Mouse (Mus musculus): ENCODE results near the gene Slc27a3. TPM values are rescaled to one million over a fixed set of nuclear protein-coding genes. Genes with fewer than 3 reads are reported as not detected.

Slc27a3 gene
- polyA plus RNA-seq, 1 experiment from 2014 or later, result 5.7 TPM

DNA sequence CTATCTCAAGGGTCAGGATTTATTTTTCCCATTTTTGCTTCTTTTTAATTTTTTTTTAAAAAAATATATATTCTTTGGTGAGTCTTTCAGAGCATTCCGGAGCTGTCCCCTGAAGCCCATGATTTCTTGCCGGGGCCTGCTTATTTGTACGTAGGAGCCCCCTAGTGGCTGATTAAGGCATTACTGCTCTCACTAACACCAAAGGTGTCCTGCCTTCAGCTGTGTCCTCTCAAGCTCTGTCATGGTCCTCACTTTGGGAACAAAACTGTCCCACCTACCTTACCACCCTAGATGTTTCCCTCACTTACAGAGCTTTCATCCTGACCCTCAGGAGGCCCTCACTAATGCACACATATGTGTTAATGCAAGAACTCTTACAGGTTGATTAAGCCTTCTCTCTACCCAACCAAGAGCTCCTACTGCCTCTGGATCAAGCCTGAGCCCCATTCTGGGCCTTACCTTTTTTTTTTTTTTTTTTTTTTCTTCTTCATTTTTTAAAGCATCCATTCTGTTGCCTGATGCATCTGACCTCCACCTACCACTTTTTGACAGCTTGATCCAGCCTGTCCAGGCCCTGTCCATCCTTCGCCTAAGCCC, 16.2 kb downstream of the Slc27a3 start:
- ATAC-seq (replicated peaks; ENCODE audit: insufficient number of reproducible peaks, low FRiP score, low TSS enrichment), result 0 out of 2 replicates have a peak, but pooled peaks have one; percentile 14
- no peaks in the 10 kb centered on the region for H3K4me1 ChIP-seq (ENCODE audit: control insufficient read depth, insufficient read depth, low read length)
- H3K9me3 ChIP-seq (replicated peaks; ENCODE audit: control insufficient read depth, low read length), result no peaks in the 10 kb centered on the region
- 25% methylated on average over 4 of the region's 4 CpGs for WGBS (ENCODE audit: insufficient replicate concordance)
- H3K36me3 ChIP-seq (ENCODE audit: control insufficient read depth, insufficient read depth, low read length), result no peaks in the 10 kb centered on the region
- H3K9ac ChIP-seq (ENCODE audit: low read depth, low read length), result no peak overlapping the region
- H3K27me3 ChIP-seq (ENCODE audit: control insufficient read depth, insufficient read depth, low read length), result no peaks in the 10 kb centered on the region
- no peak overlapping the region for H3K4me3 ChIP-seq (ENCODE audit: low read depth, low read length)
- no peak overlapping the region for H3K4me2 ChIP-seq
- H3K27ac ChIP-seq (ENCODE audit: low read depth, low read length), result no peak overlapping the region

DNA sequence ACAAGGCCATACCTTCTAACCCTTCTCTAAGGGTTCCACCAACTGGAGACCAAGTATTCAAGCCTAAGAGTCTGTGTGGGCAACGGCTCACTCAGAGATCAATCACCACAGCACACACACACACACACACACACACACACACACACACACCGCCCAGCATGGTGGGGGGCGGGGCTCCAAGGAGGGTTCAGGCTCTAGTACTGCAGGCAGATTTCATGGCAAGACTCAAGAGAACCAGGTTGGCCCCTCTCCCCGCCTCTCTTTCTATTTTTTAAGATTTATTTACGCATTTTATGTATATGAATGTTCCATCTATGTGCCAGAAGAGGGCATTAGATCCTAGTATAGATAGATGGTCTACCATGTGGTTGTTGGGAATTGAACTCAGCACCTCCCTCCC, 16.9 kb downstream of the Slc27a3 start:
- H3K4me3 ChIP-seq (ENCODE audit: low read depth, low read length), result no peak overlapping the region
- 44% methylated on average over 5 of the region's 5 CpGs for WGBS (ENCODE audit: insufficient replicate concordance)
- no peak overlapping the region for H3K4me2 ChIP-seq
- no peaks in the 10 kb centered on the region for H3K4me1 ChIP-seq (ENCODE audit: control insufficient read depth, insufficient read depth, low read length)
- H3K9me3 ChIP-seq (replicated peaks; ENCODE audit: control insufficient read depth, low read length), result no peaks in the 10 kb centered on the region
- ATAC-seq (replicated peaks; ENCODE audit: insufficient number of reproducible peaks, low FRiP score, low TSS enrichment), result no peak
- no peak overlapping the region for H3K27ac ChIP-seq (ENCODE audit: low read depth, low read length)
- no peaks in the 10 kb centered on the region for H3K36me3 ChIP-seq (ENCODE audit: control insufficient read depth, insufficient read depth, low read length)
- no peak overlapping the region for H3K9ac ChIP-seq (ENCODE audit: low read depth, low read length)
- H3K27me3 ChIP-seq (ENCODE audit: control insufficient read depth, insufficient read depth, low read length), result no peaks in the 10 kb centered on the region

DNA sequence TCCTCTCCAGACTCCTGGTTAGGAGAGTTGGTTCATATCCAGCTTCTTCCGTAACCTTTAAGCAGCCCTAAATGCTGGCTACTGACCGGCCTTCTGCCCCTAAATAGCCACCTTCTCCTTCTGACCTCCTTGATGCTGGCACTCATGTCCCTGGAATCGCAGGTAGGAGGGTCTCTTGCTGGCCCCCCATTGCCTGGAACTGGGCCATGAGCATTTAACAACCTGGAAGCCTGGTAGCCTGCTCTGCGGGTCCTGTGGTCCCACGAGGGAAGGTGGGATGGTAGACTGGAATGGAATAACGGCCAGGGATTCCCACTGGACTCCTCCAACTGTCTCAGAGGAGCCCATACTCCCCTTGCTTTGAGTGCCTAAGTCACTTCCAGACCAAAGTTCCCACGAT, 17.9 kb downstream of the Slc27a3 start:
- Histone ChIP-seq H3K9ac (ENCODE audit: low read depth, low read length) (no peak overlapping the region), H3K36me3 (ENCODE audit: control insufficient read depth, insufficient read depth, low read length) (no peaks in the 10 kb centered on the region), H3K4me3 (ENCODE audit: low read depth, low read length) (no peak overlapping the region), H3K27ac (ENCODE audit: low read depth, low read length) (no peak overlapping the region), H3K9me3 (replicated peaks; ENCODE audit: control insufficient read depth, low read length) (no peaks in the 10 kb centered on the region), H3K27me3 (ENCODE audit: control insufficient read depth, insufficient read depth, low read length) (no peaks in the 10 kb centered on the region), H3K4me1 (ENCODE audit: control insufficient read depth, insufficient read depth, low read length) (no peaks in the 10 kb centered on the region), H3K4me2 (no peak overlapping the region)
- ATAC-seq (replicated peaks; ENCODE audit: insufficient number of reproducible peaks, low FRiP score, low TSS enrichment), result no peak
- 68% methylated on average over 7 of the region's 7 CpGs for WGBS (ENCODE audit: insufficient replicate concordance)

DNA sequence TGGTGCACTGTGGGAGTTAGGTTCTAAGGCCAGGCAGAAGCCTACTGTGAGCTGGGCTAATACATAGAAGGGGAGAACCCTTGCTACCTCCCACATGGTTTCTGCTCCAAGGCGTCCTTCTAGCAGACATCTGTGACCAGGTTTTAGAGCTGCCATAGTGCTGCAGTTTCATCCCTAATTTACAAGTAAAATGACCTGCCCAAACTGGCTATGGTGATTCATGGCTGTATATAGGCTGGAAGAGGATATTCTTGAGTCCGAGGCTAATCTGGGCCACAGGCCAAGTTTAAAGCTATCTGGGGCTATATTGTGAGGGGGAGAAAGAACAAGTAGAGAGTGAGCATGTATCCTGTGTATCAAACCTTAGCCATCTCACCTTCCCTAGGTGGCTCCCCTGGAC, 20.7 kb downstream of the Slc27a3 start:
- Histone ChIP-seq H3K36me3 (ENCODE audit: control insufficient read depth, insufficient read depth, low read length) (no peaks in the 10 kb centered on the region), H3K27ac (ENCODE audit: low read depth, low read length) (no peak overlapping the region), H3K27me3 (ENCODE audit: control insufficient read depth, insufficient read depth, low read length) (no peaks in the 10 kb centered on the region), H3K9ac (ENCODE audit: low read depth, low read length) (no peak overlapping the region), H3K4me1 (ENCODE audit: control insufficient read depth, insufficient read depth, low read length) (no peaks in the 10 kb centered on the region), H3K4me3 (ENCODE audit: low read depth, low read length) (no peak overlapping the region), H3K4me2 (no peak overlapping the region), H3K9me3 (replicated peaks; ENCODE audit: control insufficient read depth, low read length) (no peaks in the 10 kb centered on the region)
- 55% methylated on average over 2 of the region's 2 CpGs for WGBS (ENCODE audit: insufficient replicate concordance)
- ATAC-seq (replicated peaks; ENCODE audit: insufficient number of reproducible peaks, low FRiP score, low TSS enrichment), result no peak

DNA sequence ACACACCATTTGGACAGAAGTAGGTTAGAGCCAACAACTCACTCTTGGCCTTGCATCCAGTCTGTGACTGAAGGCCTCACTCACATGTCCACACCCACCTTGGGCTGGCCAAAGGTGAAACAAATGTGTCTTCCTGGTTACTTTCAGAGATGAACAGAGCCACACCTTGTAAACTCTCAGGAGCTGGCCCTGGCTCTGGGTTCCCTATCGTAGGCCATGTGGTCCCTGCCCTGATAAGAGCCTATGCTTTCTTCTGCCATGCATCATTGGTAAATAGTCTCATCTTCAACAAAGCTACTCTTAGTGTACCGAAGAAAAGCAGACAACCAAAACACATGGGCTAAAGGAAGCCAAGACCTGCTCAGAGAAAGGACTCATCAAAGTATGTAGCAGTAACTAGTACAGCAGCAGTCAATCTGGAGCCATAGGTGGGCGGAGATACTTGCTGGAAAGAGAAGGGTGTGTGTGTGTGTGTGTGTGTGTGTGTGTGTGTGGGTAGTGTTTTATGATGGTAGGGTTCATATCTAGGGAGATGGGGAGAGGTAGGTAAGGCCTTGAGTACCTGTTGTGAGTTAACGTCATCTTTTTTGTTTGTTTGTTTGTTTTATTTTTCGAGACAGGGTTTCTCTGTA, 22.6 kb downstream of the Slc27a3 start:
- Histone ChIP-seq H3K27ac (ENCODE audit: low read depth, low read length) (no peak overlapping the region), H3K4me1 (ENCODE audit: control insufficient read depth, insufficient read depth, low read length) (no peaks in the 10 kb centered on the region), H3K4me2 (no peak overlapping the region), H3K36me3 (ENCODE audit: control insufficient read depth, insufficient read depth, low read length) (no peaks in the 10 kb centered on the region), H3K9me3 (replicated peaks; ENCODE audit: control insufficient read depth, low read length) (no peaks in the 10 kb centered on the region), H3K4me3 (ENCODE audit: low read depth, low read length) (no peak overlapping the region), H3K9ac (ENCODE audit: low read depth, low read length) (no peak overlapping the region), H3K27me3 (ENCODE audit: control insufficient read depth, insufficient read depth, low read length) (no peaks in the 10 kb centered on the region)
- ATAC-seq (replicated peaks; ENCODE audit: insufficient number of reproducible peaks, low FRiP score, low TSS enrichment), result 0 out of 2 replicates have a peak, but pooled peaks have one; percentile 22
- 77% methylated on average over 5 of the region's 5 CpGs for WGBS (ENCODE audit: insufficient replicate concordance)

DNA sequence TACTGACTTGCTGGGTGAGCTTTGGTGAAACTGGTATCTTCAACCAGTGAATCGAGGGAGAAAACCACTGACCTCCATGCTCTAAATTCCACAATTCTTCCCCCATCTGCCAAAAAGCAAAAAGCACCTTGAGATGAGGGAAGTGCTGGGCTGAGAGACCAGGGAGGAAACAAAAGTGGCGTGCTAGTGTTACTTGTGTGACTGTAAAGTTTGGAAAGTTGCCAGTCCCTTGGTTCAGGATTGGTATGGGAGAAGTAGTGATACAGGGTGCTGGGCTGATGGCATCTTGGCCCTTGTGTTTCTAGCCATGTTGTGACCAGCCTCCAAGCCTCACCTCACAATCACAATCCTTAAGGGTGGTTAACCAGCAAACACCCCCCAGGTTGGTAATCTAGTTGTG, 27.4 kb downstream of the Slc27a3 start:
- Histone ChIP-seq H3K4me1 (ENCODE audit: control insufficient read depth, insufficient read depth, low read length) (no peaks in the 10 kb centered on the region), H3K27me3 (ENCODE audit: control insufficient read depth, insufficient read depth, low read length) (no peaks in the 10 kb centered on the region), H3K36me3 (ENCODE audit: control insufficient read depth, insufficient read depth, low read length) (peaks cover 10% of the 10 kb centered on the region; the same call in 1 of the 2 replicates), H3K4me3 (ENCODE audit: low read depth, low read length) (no peak overlapping the region), H3K27ac (ENCODE audit: low read depth, low read length) (no peak overlapping the region), H3K9ac (ENCODE audit: low read depth, low read length) (no peak overlapping the region), H3K9me3 (replicated peaks; ENCODE audit: control insufficient read depth, low read length) (no peaks in the 10 kb centered on the region), H3K4me2 (no peak overlapping the region)
- no peak for ATAC-seq (replicated peaks; ENCODE audit: insufficient number of reproducible peaks, low FRiP score, low TSS enrichment)
- 83% methylated on average over 2 of the region's 2 CpGs for WGBS (ENCODE audit: insufficient replicate concordance)

DNA sequence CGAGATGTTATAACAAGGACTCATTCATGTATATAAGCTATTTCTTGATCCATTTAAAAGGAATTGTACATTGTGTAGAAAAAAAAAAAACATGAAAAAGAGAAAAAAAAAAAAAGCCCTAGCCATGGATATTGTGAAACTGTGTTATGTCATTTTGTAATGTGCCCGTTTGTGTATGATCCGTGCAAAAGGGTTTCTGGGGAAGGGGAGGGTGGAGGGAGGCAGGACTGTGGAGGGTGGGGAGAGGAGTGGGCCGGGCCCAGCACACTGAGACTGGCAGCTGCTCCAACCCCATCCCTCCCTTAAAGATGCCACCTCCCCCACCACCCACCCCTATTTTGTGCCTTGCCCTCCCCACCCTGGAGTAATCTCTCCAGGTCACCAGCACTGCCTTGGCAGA, 28.3 kb downstream of the Slc27a3 start:
- 86% methylated on average over 4 of the region's 4 CpGs for WGBS (ENCODE audit: insufficient replicate concordance)
- Histone ChIP-seq H3K9me3 (replicated peaks; ENCODE audit: control insufficient read depth, low read length) (no peaks in the 10 kb centered on the region), H3K9ac (ENCODE audit: low read depth, low read length) (no peak overlapping the region), H3K4me1 (ENCODE audit: control insufficient read depth, insufficient read depth, low read length) (no peaks in the 10 kb centered on the region), H3K4me3 (ENCODE audit: low read depth, low read length) (no peak overlapping the region), H3K4me2 (no peak overlapping the region), H3K27ac (ENCODE audit: low read depth, low read length) (no peak overlapping the region), H3K36me3 (ENCODE audit: control insufficient read depth, insufficient read depth, low read length) (peaks cover 10% of the 10 kb centered on the region; the same call in 1 of the 2 replicates), H3K27me3 (ENCODE audit: control insufficient read depth, insufficient read depth, low read length) (no peaks in the 10 kb centered on the region)
- ATAC-seq (replicated peaks; ENCODE audit: insufficient number of reproducible peaks, low FRiP score, low TSS enrichment), result no peak

DNA sequence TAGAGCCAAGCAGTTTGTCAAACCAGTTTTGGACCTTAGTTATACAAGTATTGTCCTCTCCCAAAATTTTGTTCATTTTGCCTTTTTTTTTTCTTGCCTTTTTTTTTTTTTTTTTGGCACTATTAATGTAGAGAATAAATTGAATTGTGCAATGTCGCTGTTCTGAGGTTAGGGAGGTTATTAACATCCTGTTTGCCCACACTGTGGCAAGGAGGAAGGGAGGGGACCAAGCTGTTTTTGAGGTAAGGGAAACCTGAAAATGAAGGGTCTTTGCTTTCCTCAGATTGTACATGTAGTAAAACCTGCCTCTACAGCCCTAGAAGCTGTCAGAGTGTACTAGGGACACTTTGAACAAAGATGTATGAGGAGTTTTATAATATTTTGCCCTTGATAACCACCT, 30.5 kb downstream of the Slc27a3 start:
- Histone ChIP-seq H3K36me3 (ENCODE audit: control insufficient read depth, insufficient read depth, low read length) (peaks cover 25% of the 10 kb centered on the region; the same call in 1 of the 2 replicates), H3K27me3 (ENCODE audit: control insufficient read depth, insufficient read depth, low read length) (no peaks in the 10 kb centered on the region), H3K4me1 (ENCODE audit: control insufficient read depth, insufficient read depth, low read length) (no peaks in the 10 kb centered on the region), H3K4me2 (no peak overlapping the region), H3K9ac (ENCODE audit: low read depth, low read length) (no peak overlapping the region), H3K27ac (ENCODE audit: low read depth, low read length) (no peak overlapping the region), H3K4me3 (ENCODE audit: low read depth, low read length) (no peak overlapping the region), H3K9me3 (replicated peaks; ENCODE audit: control insufficient read depth, low read length) (no peaks in the 10 kb centered on the region)
- no peak for ATAC-seq (replicated peaks; ENCODE audit: insufficient number of reproducible peaks, low FRiP score, low TSS enrichment)
- WGBS (ENCODE audit: insufficient replicate concordance), result 93% methylated on average over 1 of the region's 1 CpGs

DNA sequence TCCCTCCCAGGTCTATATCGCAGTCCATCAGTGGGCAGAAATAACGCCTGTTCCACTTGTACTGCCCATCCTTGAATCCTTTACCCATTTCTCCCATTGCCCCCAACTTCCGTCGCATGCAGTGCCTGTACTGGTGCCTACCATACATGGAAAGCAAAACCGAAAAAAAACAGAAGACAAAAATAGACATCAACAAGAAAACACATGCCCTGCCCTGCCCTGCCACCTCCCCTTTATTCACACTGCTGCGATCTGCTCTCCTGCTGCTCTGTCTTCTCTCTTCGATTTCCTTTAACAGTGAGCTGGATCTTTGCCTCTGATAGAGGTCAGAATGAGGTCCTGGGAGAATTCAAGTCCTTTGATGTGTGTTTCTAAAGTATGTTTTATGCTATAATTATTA, 31.8 kb downstream of the Slc27a3 start:
- ATAC-seq (replicated peaks; ENCODE audit: insufficient number of reproducible peaks, low FRiP score, low TSS enrichment), result no peak
- Histone ChIP-seq H3K27me3 (ENCODE audit: control insufficient read depth, insufficient read depth, low read length) (no peaks in the 10 kb centered on the region), H3K36me3 (ENCODE audit: control insufficient read depth, insufficient read depth, low read length) (peaks cover 29% of the 10 kb centered on the region), H3K9ac (ENCODE audit: low read depth, low read length) (no peak overlapping the region), H3K4me1 (ENCODE audit: control insufficient read depth, insufficient read depth, low read length) (no peaks in the 10 kb centered on the region), H3K27ac (ENCODE audit: low read depth, low read length) (no peak overlapping the region), H3K9me3 (replicated peaks; ENCODE audit: control insufficient read depth, low read length) (no peaks in the 10 kb centered on the region), H3K4me3 (ENCODE audit: low read depth, low read length) (no peak overlapping the region), H3K4me2 (no peak overlapping the region)
- WGBS (ENCODE audit: insufficient replicate concordance), result 84% methylated on average over 7 of the region's 7 CpGs

Data from heart, embryonic 11.5 days (tissue).